Comparison of ENCODE assay signal across 10 mouse cellular contexts in genomic region chr10:8772464-8773209, GRCm38 (mm10).
DNase-seq lines count a peak whose midpoint lies in the region; ATAC-seq and TF ChIP-seq lines count a peak whose summit lies in the region.
"Had no signal": no experiment of that assay in that cellular context is flagged by ENCODE, and none has a peak within 500 bp of the region (broad histone marks: within the 10 kb centered on the region; RNA-seq: fewer than 3 reads in every experiment).

No protein-coding gene starts in this region.

- no peak for DNase-seq in Patski (ENCODE audit: low read depth, low spot score)
- peak; percentile 76 to 80 for DNase-seq in heart, postnatal 10 days
- DNase-seq in kidney, postnatal 4 days, result peak; percentile 63 to 74
- DNase-seq in spleen, adult 12 weeks (ENCODE audit: low spot score), result no peak
- DNase-seq in right cerebral cortex, postnatal 14 days, result no peak
- no peak for DNase-seq in testis, postnatal 10 days (ENCODE audit: low spot score)
- DNase-seq in layer of hippocampus, adult 9-10 months (ENCODE audit: low spot score), result no peak

- TF ChIP-seq CTCF in Patski (IDR thresholded peaks at IDR 0.05), result no peak
- no peak for TF ChIP-seq CTCF in embryonic fibroblast, embryonic 13.5 days (IDR thresholded peaks at IDR 0.05; ENCODE audit: borderline replicate concordance, insufficient read depth, low read length)

- CTCF ChIA-PET in Patski (lab: Charles Lee), result interaction anchor here (1.2 to 1.3 kb wide), 2 partner anchors 22 to 240 kb away, joined by 3 to 4 read pairs; no protein-coding TSS in a partner anchor

- peak; percentile 13 for ATAC-seq in Patski

- TF ChIP-seq POLR2A in embryonic fibroblast, embryonic 13.5 days (IDR thresholded peaks at IDR 0.05; ENCODE audit: low read depth, low read length), result no peak

- H3K4me1 ChIP-seq in embryonic fibroblast, embryonic 13.5 days (ENCODE audit: control insufficient read depth, insufficient read depth, low read length), result peaks cover 7% of the 10 kb centered on the region; the same call in 1 of the 2 replicates

- POLR2A ChIA-PET in Patski (lab: Charles Lee), result no interaction called here

- no peak overlapping the region for H3K4me3 ChIP-seq in embryonic fibroblast, embryonic 13.5 days (ENCODE audit: insufficient read depth, low read length)
- H3K4me3 ChIP-seq: embryonic facial prominence, embryonic 15.5 days had no signal

- intact Hi-C loops in heart, postnatal 10 days (cut with DNase I), result no loop called here

- in situ Hi-C loops in Patski (cut with MboI; ENCODE audit: low pct_unique_long_range_greater_than_20kb), result no loop called here

- no peaks in the 10 kb centered on the region for H3K27me3 ChIP-seq in Patski
- H3K27me3 ChIP-seq: embryonic facial prominence, embryonic 15.5 days had no signal

- H3K27ac ChIP-seq in embryonic fibroblast, embryonic 13.5 days (ENCODE audit: insufficient read depth, low read length), result peak overlapping the region; percentile 49
- H3K27ac ChIP-seq: embryonic facial prominence, embryonic 15.5 days; liver, embryonic 14.5 days had no signal

Comparison
In these comparisons a context has a peak if more than half of its experiments do, and no peak if none do; other contexts are left out.
1. DNase-seq: peak in heart, postnatal 10 days (2 of 2) and kidney, postnatal 4 days (2 of 2); none in Patski (single experiment), spleen, adult 12 weeks (single experiment), right cerebral cortex, postnatal 14 days (single experiment), testis, postnatal 10 days (single experiment) and layer of hippocampus, adult 9-10 months (single experiment).